Mouse (Mus musculus): Measurements from ENCODE around the gene Zdhhc5. TPM values are rescaled to one million over a fixed set of nuclear protein-coding genes. Genes with fewer than 3 reads are reported as not detected.

The Zdhhc5 gene
- polyA plus RNA-seq, 1 experiment from 2014 or later: 13.4 TPM

DNA sequence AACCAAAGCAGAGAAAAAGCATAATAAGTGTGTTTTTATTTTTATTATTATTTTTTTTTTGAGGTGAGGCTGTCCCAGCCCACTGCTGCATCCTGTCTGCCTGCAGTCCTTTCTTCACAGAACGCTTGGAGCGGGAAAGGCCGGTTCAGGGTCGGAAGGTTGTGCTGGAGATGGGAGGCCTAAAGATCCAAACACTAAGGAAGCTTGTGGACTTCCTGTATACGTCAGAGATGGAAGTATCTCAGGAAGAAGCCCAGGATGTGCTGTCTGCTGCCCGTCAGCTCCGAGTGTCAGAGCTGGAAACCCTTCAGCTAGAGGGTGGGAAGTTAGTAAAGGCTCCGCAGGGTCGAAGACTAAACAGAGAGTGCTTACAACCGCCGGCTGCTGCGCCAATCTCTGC lies 48.9 kb downstream of the Zdhhc5 start:
- Histone ChIP-seq H3K4me3 (ENCODE audit: low read depth, low read length) (no peak overlapping the region), H3K27me3 (ENCODE audit: insufficient read depth, low read length) (no peaks in the 10 kb centered on the region), H3K4me1 (ENCODE audit: insufficient read depth) (peaks cover 12% of the 10 kb centered on the region), H3K9ac (replicated peaks) (no peak overlapping the region), H3K9me3 (ENCODE audit: low read length) (no peaks in the 10 kb centered on the region; the same call in 1 of the 2 replicates), H3K4me2 (ENCODE audit: low read depth, low read length) (no peak overlapping the region), H3K27ac (ENCODE audit: low read depth) (peak overlapping the region; percentile 11; the same call in 1 of the 2 replicates), H3K36me3 (replicated peaks; ENCODE audit: insufficient read depth, low read length) (no peaks in the 10 kb centered on the region)
- no peak for ATAC-seq
- no peak for DNase-seq
- WGBS (ENCODE audit: insufficient replicate concordance): 55% methylated on average over 12 of the region's 12 CpGs
- no peak for TF ChIP-seq CTCF (IDR thresholded peaks at IDR 0.05; ENCODE audit: low read depth)
- TF ChIP-seq EP300 (IDR thresholded peaks at IDR 0.05; ENCODE audit: low read depth): no peak

DNA sequence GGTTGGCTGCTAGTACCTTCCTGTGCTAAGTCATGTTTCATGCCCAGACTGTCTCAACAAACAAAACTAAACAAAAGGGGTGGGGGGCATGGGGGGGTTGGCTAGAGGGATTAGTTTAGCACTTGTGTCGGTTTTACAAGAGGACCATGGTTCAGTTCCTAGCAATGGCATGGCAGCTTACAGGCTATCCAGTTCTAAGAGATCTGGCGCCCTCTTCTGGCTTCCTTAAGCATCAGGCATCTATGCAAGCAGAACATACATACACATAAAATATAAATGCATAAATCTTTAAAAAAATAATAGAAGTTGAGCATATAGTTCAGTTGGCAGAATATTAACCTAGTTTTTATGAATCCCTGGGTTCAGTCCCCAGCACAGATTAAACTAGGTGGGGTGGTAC lies 52.1 kb downstream of the Zdhhc5 start:
- H3K4me1 ChIP-seq (ENCODE audit: insufficient read depth): peaks cover 4% of the 10 kb centered on the region; the same call in 1 of the 2 replicates
- H3K9me3 ChIP-seq (ENCODE audit: low read length): no peaks in the 10 kb centered on the region; the same call in 1 of the 2 replicates
- DNase-seq (peak; percentile 74), ATAC-seq (no peak)
- H3K4me2 ChIP-seq (ENCODE audit: low read depth, low read length): no peak overlapping the region
- H3K4me3 ChIP-seq (ENCODE audit: low read depth, low read length): no peak overlapping the region
- H3K27me3 ChIP-seq (ENCODE audit: insufficient read depth, low read length): no peaks in the 10 kb centered on the region
- WGBS (ENCODE audit: insufficient replicate concordance): 24% methylated on average over 2 of the region's 2 CpGs
- H3K9ac ChIP-seq (replicated peaks): no peak overlapping the region
- H3K27ac ChIP-seq (ENCODE audit: low read depth): no peak overlapping the region
- TF ChIP-seq CTCF (IDR thresholded peaks at IDR 0.05; ENCODE audit: low read depth) (peak; percentile 75), EP300 (IDR thresholded peaks at IDR 0.05; ENCODE audit: low read depth) (no peak)
- H3K36me3 ChIP-seq (replicated peaks; ENCODE audit: insufficient read depth, low read length): no peaks in the 10 kb centered on the region

DNA sequence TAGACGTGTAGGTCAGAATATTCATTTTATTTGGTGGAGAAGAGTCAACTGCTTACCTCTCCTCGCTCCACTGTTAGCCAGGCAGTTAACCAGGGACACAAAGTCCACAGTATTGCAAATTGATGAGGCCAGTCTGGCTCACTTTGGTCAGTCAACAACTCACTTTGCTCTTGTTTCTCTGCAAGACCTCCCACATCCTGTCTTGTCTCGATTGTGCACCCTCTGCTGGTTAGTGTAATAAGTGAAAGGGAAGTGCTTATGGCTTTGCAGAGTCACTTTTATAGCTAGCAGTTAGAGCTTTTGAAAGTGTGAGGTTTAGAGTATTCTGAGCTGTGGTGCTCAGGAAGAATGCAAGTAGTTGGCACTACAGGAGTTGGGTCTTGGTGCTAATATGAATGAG lies 54.7 kb downstream of the Zdhhc5 start:
- Histone ChIP-seq H3K9ac (replicated peaks) (no peak overlapping the region), H3K4me1 (ENCODE audit: insufficient read depth) (peaks cover 4% of the 10 kb centered on the region; the same call in 1 of the 2 replicates)
- ATAC-seq: peak; percentile 94

DNA sequence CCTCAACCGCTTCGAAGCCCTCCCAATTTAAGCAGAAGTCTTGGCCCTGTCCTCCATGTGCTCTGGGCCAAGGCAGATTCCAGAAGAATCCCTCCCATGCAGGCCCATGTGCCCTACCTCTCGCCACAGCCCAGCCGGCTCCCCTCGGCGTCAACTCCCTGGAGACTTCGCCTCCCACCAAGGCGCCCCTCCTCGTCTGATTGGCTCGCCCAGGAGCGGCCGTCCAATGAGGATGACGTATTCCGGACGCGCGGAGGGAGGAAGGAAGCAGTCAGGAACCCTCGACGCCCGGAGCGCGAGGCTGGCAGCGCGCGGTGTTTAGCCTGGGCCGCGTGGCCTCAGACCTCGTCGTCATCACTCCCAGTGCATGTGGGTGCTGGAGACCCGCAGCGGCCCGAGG lies 56.2 kb downstream of the Zdhhc5 start, which contains the start of gene Btbd18:
Gene Btbd18 (plus strand): TSS at position 274 of the 400 bp plus-strand sequence.
- Histone ChIP-seq H3K36me3 (replicated peaks; ENCODE audit: insufficient read depth, low read length) (no peaks in the 10 kb centered on the region), H3K9me3 (ENCODE audit: low read length) (no peaks in the 10 kb centered on the region; the same call in 1 of the 2 replicates), H3K27ac (ENCODE audit: low read depth) (peak within 1 kb of the TSS; percentile 81), H3K4me2 (ENCODE audit: low read depth, low read length) (no peak within 1 kb of the TSS), H3K27me3 (ENCODE audit: insufficient read depth, low read length) (no peaks in the 10 kb centered on the region), H3K4me3 (ENCODE audit: low read depth, low read length) (no peak within 1 kb of the TSS), H3K9ac (replicated peaks) (no peak within 1 kb of the TSS), H3K4me1 (ENCODE audit: insufficient read depth) (peaks cover 4% of the 10 kb centered on the region; the same call in 1 of the 2 replicates)
- TF ChIP-seq EP300 (IDR thresholded peaks at IDR 0.05; ENCODE audit: low read depth) (no peak), CTCF (IDR thresholded peaks at IDR 0.05; ENCODE audit: low read depth) (no peak)
- 91% methylated on average over 32 of the region's 32 CpGs for WGBS (ENCODE audit: insufficient replicate concordance)
- DNase-seq (no peak), ATAC-seq (no peak)

More for the DNA sequence above, 54.7 kb downstream of the Zdhhc5 start:
- Histone ChIP-seq H3K4me2 (ENCODE audit: low read depth, low read length) (no peak overlapping the region), H3K27ac (ENCODE audit: low read depth) (peak overlapping the region; percentile 81), H3K9me3 (ENCODE audit: low read length) (no peaks in the 10 kb centered on the region; the same call in 1 of the 2 replicates), H3K27me3 (ENCODE audit: insufficient read depth, low read length) (no peaks in the 10 kb centered on the region), H3K36me3 (replicated peaks; ENCODE audit: insufficient read depth, low read length) (no peaks in the 10 kb centered on the region), H3K4me3 (ENCODE audit: low read depth, low read length) (no peak overlapping the region)
- WGBS (ENCODE audit: insufficient replicate concordance): 40% methylated on average over 3 of the region's 3 CpGs
- peak; percentile 84 for TF ChIP-seq CTCF (IDR thresholded peaks at IDR 0.05; ENCODE audit: low read depth)
- TF ChIP-seq EP300 (IDR thresholded peaks at IDR 0.05; ENCODE audit: low read depth): no peak
- peak; percentile 49 for DNase-seq

DNA sequence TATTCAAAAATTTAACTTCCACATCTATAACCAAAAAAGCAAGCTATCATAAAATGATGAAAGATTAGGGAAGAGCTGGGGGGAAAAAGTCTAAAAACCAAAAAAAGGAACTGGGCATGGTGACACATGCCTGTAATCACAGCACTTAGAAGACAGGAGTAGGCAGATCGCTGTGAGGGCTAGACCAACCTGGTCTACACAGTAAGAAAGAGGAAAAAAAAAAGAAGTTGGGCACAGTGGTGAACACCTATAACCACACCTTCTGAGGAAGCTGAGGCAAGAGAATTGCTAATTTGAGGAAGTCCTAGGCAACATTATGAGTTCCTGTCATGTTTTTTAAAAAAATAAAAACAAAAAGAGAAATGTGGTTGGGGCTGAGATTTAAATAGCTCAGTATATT lies 59.1 kb downstream of the Zdhhc5 start:
- no peak overlapping the region for H3K27ac ChIP-seq (ENCODE audit: low read depth)
- TF ChIP-seq CTCF (IDR thresholded peaks at IDR 0.05; ENCODE audit: low read depth) (no peak), EP300 (IDR thresholded peaks at IDR 0.05; ENCODE audit: low read depth) (no peak)
- H3K9me3 ChIP-seq (ENCODE audit: low read length): no peaks in the 10 kb centered on the region
- H3K36me3 ChIP-seq (replicated peaks; ENCODE audit: insufficient read depth, low read length): no peaks in the 10 kb centered on the region
- H3K4me2 ChIP-seq (ENCODE audit: low read depth, low read length): no peak overlapping the region
- H3K9ac ChIP-seq (replicated peaks): no peak overlapping the region
- DNase-seq: no peak
- peaks cover 9% of the 10 kb centered on the region; the same call in 1 of the 2 replicates for H3K4me1 ChIP-seq (ENCODE audit: insufficient read depth)
- WGBS (ENCODE audit: insufficient replicate concordance): 21% methylated on average over 1 of the region's 1 CpGs
- ATAC-seq: no peak
- H3K27me3 ChIP-seq (ENCODE audit: insufficient read depth, low read length): no peaks in the 10 kb centered on the region
- H3K4me3 ChIP-seq (ENCODE audit: low read depth, low read length): no peak overlapping the region

DNA sequence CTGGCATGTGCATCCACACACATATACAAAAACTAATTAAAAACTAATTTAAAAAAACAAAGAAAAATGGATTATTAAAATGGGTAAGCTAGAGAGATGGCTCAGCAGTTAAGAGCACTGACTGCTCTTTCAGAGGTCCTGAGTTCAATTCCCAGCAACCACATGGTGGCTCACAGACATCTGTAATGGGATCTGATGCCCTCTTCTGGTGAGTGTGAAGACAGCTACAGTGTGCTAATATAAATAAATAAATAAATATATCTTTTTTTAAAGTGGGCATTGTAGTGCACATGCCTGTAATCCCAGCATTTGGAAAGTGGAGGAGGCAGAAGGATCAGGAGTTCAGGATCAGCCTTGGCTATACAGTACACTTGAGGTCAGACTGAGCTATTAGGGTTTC lies 61.6 kb downstream of the Zdhhc5 start:
- Histone ChIP-seq H3K36me3 (replicated peaks; ENCODE audit: insufficient read depth, low read length) (no peaks in the 10 kb centered on the region), H3K27me3 (ENCODE audit: insufficient read depth, low read length) (no peaks in the 10 kb centered on the region), H3K4me1 (ENCODE audit: insufficient read depth) (0 out of 2 replicates have a peak, but pooled peaks cover 4% of the 10 kb centered on the region), H3K27ac (ENCODE audit: low read depth) (no peak overlapping the region), H3K4me2 (ENCODE audit: low read depth, low read length) (no peak overlapping the region), H3K4me3 (ENCODE audit: low read depth, low read length) (no peak overlapping the region), H3K9ac (replicated peaks) (no peak overlapping the region), H3K9me3 (ENCODE audit: low read length) (no peaks in the 10 kb centered on the region)
- TF ChIP-seq CTCF (IDR thresholded peaks at IDR 0.05; ENCODE audit: low read depth): peak; percentile 55
- no peak for TF ChIP-seq EP300 (IDR thresholded peaks at IDR 0.05; ENCODE audit: low read depth)
- DNase-seq: no peak
- ATAC-seq: no peak

Data from liver, postnatal 0 days (tissue).